Mouse (Mus musculus): ENCODE results near the gene Cdk11b. TPM values are rescaled to one million over a fixed set of nuclear protein-coding genes. Genes with fewer than 3 reads are reported as not detected.

Gene Cdk11b
- polyA plus RNA-seq, 1 experiment, result 113 TPM

DNA sequence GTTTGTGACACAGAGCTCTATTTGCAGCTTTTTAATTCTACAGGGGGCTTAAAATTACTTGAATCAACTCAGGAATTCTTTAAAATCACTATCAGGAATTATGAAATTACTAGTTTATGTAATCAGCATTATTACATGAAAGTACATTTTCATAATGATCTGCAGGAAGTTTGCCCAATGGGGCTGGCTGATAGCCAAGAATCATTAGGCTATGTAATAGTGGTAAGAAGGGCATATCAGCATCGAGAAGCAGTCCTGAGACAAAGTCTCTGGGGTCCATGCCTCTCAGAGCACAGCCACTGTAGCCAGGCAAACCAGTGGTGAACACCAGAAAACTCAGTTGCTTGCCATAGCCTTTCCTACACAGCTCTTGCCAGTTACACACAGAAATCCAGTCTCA lies 30.9 kb upstream of the Cdk11b start:
- H3K27me3 ChIP-seq (ENCODE audit: control insufficient read depth, insufficient read depth, low read length, poor library complexity, severe bottlenecking), result no peaks in the 10 kb centered on the region
- no peak overlapping the region for H3K9ac ChIP-seq (ENCODE audit: low read depth, poor library complexity, severe bottlenecking)
- no peak for TF ChIP-seq EP300 (IDR thresholded peaks at IDR 0.05; ENCODE audit: insufficient read depth, low read depth, low read length)
- no peak for TF ChIP-seq POLR2A (IDR thresholded peaks at IDR 0.05; ENCODE audit: insufficient read depth, low read length)
- no peak for TF ChIP-seq CTCF (IDR thresholded peaks at IDR 0.05; ENCODE audit: low read depth, low read length)
- H3K4me1 ChIP-seq (ENCODE audit: control insufficient read depth, insufficient read depth, low read length), result no peaks in the 10 kb centered on the region
- no peak overlapping the region for H3K4me3 ChIP-seq (ENCODE audit: low read depth, low read length)
- H3K27ac ChIP-seq (ENCODE audit: insufficient read depth, low read length), result no peak overlapping the region
- no peaks in the 10 kb centered on the region for H3K36me3 ChIP-seq (ENCODE audit: control insufficient read depth, insufficient read depth, low read length, poor library complexity, severe bottlenecking)
- no peaks in the 10 kb centered on the region for H3K9me3 ChIP-seq (replicated peaks; ENCODE audit: control insufficient read depth, insufficient read depth, low read length, poor library complexity, severe bottlenecking)

DNA sequence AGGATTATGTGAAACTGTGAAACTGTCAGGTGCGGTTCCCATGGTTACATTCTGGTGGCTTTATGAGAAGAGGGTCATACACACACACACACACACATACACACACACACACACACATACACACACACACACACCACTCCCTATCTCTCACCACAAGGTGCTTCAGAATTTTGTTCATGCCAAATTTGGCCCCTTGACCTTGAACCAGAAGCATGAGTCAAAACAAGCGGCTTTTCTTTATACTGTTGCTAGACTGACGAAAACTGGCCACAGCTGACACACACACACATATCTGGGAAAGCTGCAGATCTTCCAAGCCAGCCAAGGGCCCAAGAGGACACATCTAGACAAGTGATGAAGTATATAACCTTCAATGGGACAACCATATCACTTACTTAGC lies 28.9 kb upstream of the Cdk11b start:
- H3K9ac ChIP-seq (ENCODE audit: low read depth, poor library complexity, severe bottlenecking), result no peak overlapping the region
- H3K27me3 ChIP-seq (ENCODE audit: control insufficient read depth, insufficient read depth, low read length, poor library complexity, severe bottlenecking), result no peaks in the 10 kb centered on the region
- H3K4me1 ChIP-seq (ENCODE audit: control insufficient read depth, insufficient read depth, low read length), result no peaks in the 10 kb centered on the region
- no peaks in the 10 kb centered on the region for H3K36me3 ChIP-seq (ENCODE audit: control insufficient read depth, insufficient read depth, low read length, poor library complexity, severe bottlenecking)
- H3K4me3 ChIP-seq (ENCODE audit: low read depth, low read length), result no peak overlapping the region
- no peak for TF ChIP-seq CTCF (IDR thresholded peaks at IDR 0.05; ENCODE audit: low read depth, low read length)
- no peak for TF ChIP-seq POLR2A (IDR thresholded peaks at IDR 0.05; ENCODE audit: insufficient read depth, low read length)
- TF ChIP-seq EP300 (IDR thresholded peaks at IDR 0.05; ENCODE audit: insufficient read depth, low read depth, low read length), result no peak
- H3K9me3 ChIP-seq (replicated peaks; ENCODE audit: control insufficient read depth, insufficient read depth, low read length, poor library complexity, severe bottlenecking), result no peaks in the 10 kb centered on the region
- H3K27ac ChIP-seq (ENCODE audit: insufficient read depth, low read length), result no peak overlapping the region

DNA sequence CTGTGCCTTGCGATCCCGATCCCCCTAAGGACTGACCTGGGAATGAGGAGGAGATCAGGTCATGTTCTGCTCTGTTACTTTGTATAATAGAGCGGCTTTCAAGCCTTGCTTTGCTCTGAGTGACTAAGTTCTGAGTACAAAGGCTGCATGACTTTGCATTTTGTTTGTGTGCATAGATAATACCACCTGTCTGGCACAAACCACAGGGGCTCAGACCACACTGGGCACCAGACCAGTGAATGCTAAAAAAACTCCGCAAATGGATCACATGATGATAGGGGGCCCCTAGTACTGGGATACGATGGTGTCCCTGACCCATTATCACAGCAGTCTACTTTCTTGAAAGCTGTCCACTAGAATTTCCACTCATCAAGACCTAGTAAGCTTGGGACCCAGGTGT lies 28.0 kb upstream of the Cdk11b start:
- Histone ChIP-seq H3K9me3 (replicated peaks; ENCODE audit: control insufficient read depth, insufficient read depth, low read length, poor library complexity, severe bottlenecking) (no peaks in the 10 kb centered on the region), H3K4me1 (ENCODE audit: control insufficient read depth, insufficient read depth, low read length) (no peaks in the 10 kb centered on the region), H3K36me3 (ENCODE audit: control insufficient read depth, insufficient read depth, low read length, poor library complexity, severe bottlenecking) (no peaks in the 10 kb centered on the region), H3K9ac (ENCODE audit: low read depth, poor library complexity, severe bottlenecking) (no peak overlapping the region), H3K27me3 (ENCODE audit: control insufficient read depth, insufficient read depth, low read length, poor library complexity, severe bottlenecking) (no peaks in the 10 kb centered on the region), H3K27ac (ENCODE audit: insufficient read depth, low read length) (no peak overlapping the region), H3K4me3 (ENCODE audit: low read depth, low read length) (no peak overlapping the region)
- no peak for TF ChIP-seq POLR2A (IDR thresholded peaks at IDR 0.05; ENCODE audit: insufficient read depth, low read length)
- TF ChIP-seq EP300 (IDR thresholded peaks at IDR 0.05; ENCODE audit: insufficient read depth, low read depth, low read length), result no peak
- TF ChIP-seq CTCF (IDR thresholded peaks at IDR 0.05; ENCODE audit: low read depth, low read length), result no peak

GRCm38 (mm10) chr4:155598536-155598935 lies 26.1 kb upstream of the Cdk11b start:
- Histone ChIP-seq H3K36me3 (ENCODE audit: control insufficient read depth, insufficient read depth, low read length, poor library complexity, severe bottlenecking) (no peaks in the 10 kb centered on the region; the same call in 1 of the 2 replicates), H3K4me1 (ENCODE audit: control insufficient read depth, insufficient read depth, low read length) (no peaks in the 10 kb centered on the region), H3K27ac (ENCODE audit: insufficient read depth, low read length) (0 out of 2 replicates have a peak overlapping the region, but pooled peaks have one; percentile 40), H3K9ac (ENCODE audit: low read depth, poor library complexity, severe bottlenecking) (peak overlapping the region; percentile 53), H3K9me3 (replicated peaks; ENCODE audit: control insufficient read depth, insufficient read depth, low read length, poor library complexity, severe bottlenecking) (no peaks in the 10 kb centered on the region), H3K4me3 (ENCODE audit: low read depth, low read length) (0 out of 2 replicates have a peak overlapping the region, but pooled peaks have one; percentile 27), H3K27me3 (ENCODE audit: control insufficient read depth, insufficient read depth, low read length, poor library complexity, severe bottlenecking) (no peaks in the 10 kb centered on the region)
- TF ChIP-seq EP300 (IDR thresholded peaks at IDR 0.05; ENCODE audit: insufficient read depth, low read depth, low read length) (no peak), POLR2A (IDR thresholded peaks at IDR 0.05; ENCODE audit: insufficient read depth, low read length) (no peak), CTCF (IDR thresholded peaks at IDR 0.05; ENCODE audit: low read depth, low read length) (no peak)

DNA sequence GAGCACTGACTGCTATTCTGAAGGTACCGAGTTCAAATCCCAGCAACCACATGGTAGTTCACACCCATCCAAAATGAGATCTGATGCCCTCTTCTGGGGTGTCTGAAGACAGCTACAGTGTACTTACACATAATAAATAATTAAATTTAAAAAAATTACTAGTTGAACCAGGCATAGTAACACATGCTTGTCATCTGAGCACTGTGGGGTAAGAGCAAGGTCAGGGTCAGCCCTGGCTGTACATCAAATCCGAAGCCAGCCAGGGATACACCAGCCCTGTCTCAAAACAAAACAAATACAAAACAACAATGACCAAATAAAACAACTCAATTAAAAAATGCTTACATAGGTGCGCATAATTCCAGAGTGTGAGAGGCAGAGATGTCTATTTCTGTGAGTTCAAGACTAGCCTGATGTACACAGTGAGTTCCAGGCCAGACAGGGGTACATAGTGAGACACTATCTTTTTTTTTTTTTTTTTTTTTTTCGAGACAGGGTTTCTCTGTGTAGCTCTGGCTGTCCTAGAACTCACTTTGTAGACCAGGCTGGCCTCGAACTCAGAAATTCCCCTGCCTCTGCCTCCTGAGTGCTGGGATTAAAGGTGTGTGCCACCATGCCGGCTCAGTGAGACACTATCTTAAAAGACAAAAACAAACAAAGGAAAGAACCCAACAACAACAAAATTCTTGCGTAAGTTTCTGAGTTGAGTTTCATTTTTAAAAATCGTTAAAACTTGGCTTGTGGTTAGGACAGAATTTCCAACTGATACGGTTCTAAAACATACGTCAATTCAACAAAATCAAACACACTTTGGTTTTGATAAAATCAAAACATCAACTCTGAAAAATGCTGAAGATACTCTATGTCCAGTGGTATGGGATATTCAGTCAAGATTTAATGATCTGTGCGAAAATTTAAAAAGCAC lies 24.5 kb upstream of the Cdk11b start:
- peak overlapping the region; percentile 98 for H3K27ac ChIP-seq (ENCODE audit: insufficient read depth, low read length)

More for the DNA sequence above, 24.5 kb upstream of the Cdk11b start:
- no peak overlapping the region; the same call in 1 of the 2 replicates for H3K4me3 ChIP-seq (ENCODE audit: low read depth, low read length)
- TF ChIP-seq CTCF (IDR thresholded peaks at IDR 0.05; ENCODE audit: low read depth, low read length), result no peak
- TF ChIP-seq POLR2A (IDR thresholded peaks at IDR 0.05; ENCODE audit: insufficient read depth, low read length), result no peak
- H3K4me1 ChIP-seq (ENCODE audit: control insufficient read depth, insufficient read depth, low read length), result no peaks in the 10 kb centered on the region
- H3K27me3 ChIP-seq (ENCODE audit: control insufficient read depth, insufficient read depth, low read length, poor library complexity, severe bottlenecking), result no peaks in the 10 kb centered on the region
- peaks cover 3% of the 10 kb centered on the region for H3K36me3 ChIP-seq (ENCODE audit: control insufficient read depth, insufficient read depth, low read length, poor library complexity, severe bottlenecking)
- H3K9ac ChIP-seq (ENCODE audit: low read depth, poor library complexity, severe bottlenecking), result peak overlapping the region; percentile 87
- no peaks in the 10 kb centered on the region for H3K9me3 ChIP-seq (replicated peaks; ENCODE audit: control insufficient read depth, insufficient read depth, low read length, poor library complexity, severe bottlenecking)
